Mouse (Mus musculus): ENCODE data around the gene Mllt1. TPM values are rescaled to one million over a fixed set of nuclear protein-coding genes. Genes with fewer than 3 reads are reported as not detected.
"Not testable (repeated sequence)": the region's sequence is repeated elsewhere in the genome, so short reads cannot be mapped to it uniquely, and the experiment has no call there.

The Mllt1 gene
- total RNA-seq, 2 experiments from 2014 or later = 40.5 to 41.6 TPM

- no peak for DNase-seq
These were observed 477 bp downstream of the Mllt1 start for GRCm38 (mm10) chr17:56934545-56935330.

- no peak for DNase-seq
These were observed 1.8 kb downstream of the Mllt1 start for GRCm38 (mm10) chr17:56933395-56933794.

- no peak for DNase-seq
These were observed 5.2 kb downstream of the Mllt1 start for GRCm38 (mm10) chr17:56930026-56930425.

- DNase-seq = no peak
These were observed 5.7 kb downstream of the Mllt1 start for GRCm38 (mm10) chr17:56929530-56929929.

GRCm38 (mm10) chr17:56929101-56929500 lies 6.1 kb downstream of the Mllt1 start:
- no peak for DNase-seq

- DNase-seq = no peak
These were observed 9.2 kb downstream of the Mllt1 start for GRCm38 (mm10) chr17:56925998-56926397.

- DNase-seq = no peak
These were observed 15.5 kb downstream of the Mllt1 start for GRCm38 (mm10) chr17:56919725-56920124.

- no peak for DNase-seq
These were observed 18.0 kb downstream of the Mllt1 start for GRCm38 (mm10) chr17:56917166-56917565.

GRCm38 (mm10) chr17:56913444-56913843 lies 21.8 kb downstream of the Mllt1 start:
- DNase-seq = no peak

- no peak for DNase-seq
These were observed 22.2 kb downstream of the Mllt1 start for GRCm38 (mm10) chr17:56913023-56913422.

- DNase-seq = not testable (repeated sequence)
These were observed 25.5 kb downstream of the Mllt1 start for GRCm38 (mm10) chr17:56909764-56910163.

- DNase-seq = peak; percentile 44
These were observed 27.3 kb downstream of the Mllt1 start for GRCm38 (mm10) chr17:56907887-56908286.

- DNase-seq = no peak
These were observed 28.1 kb downstream of the Mllt1 start for GRCm38 (mm10) chr17:56907096-56907495.

GRCm38 (mm10) chr17:56906166-56906565 lies 29.0 kb downstream of the Mllt1 start:
- no peak for DNase-seq

GRCm38 (mm10) chr17:56902698-56903097 lies 32.5 kb downstream of the Mllt1 start:
- no peak for DNase-seq

- DNase-seq = peak; percentile 87
These were observed 37.5 kb downstream of the Mllt1 start for GRCm38 (mm10) chr17:56897630-56898195.

- no peak for DNase-seq
These were observed 38.6 kb downstream of the Mllt1 start for GRCm38 (mm10) chr17:56896513-56897129.

- DNase-seq = no peak
These were observed 39.8 kb downstream of the Mllt1 start for GRCm38 (mm10) chr17:56895368-56895918.

GRCm38 (mm10) chr17:56890018-56890417 lies 45.2 kb downstream of the Mllt1 start:
- DNase-seq = no peak

- no peak for DNase-seq
These were observed 47.2 kb downstream of the Mllt1 start for GRCm38 (mm10) chr17:56888050-56888449.

GRCm38 (mm10) chr17:56884809-56885208 lies 50.4 kb downstream of the Mllt1 start:
- no peak for DNase-seq

- peak; percentile 63 for DNase-seq
These were observed 50.9 kb downstream of the Mllt1 start for GRCm38 (mm10) chr17:56884331-56884730.

- DNase-seq = peak; percentile 48
These were observed 51.6 kb downstream of the Mllt1 start for GRCm38 (mm10) chr17:56883612-56884011.
